Mouse (Mus musculus) E14TG2a.4 (cell line): ENCODE measurements at regions not wholly inside any gene's neighbourhood (a gene's known extent, or its start where the extent isn't known, plus 50 kb on each side); places are given as distances from the start of the nearest gene placed in this dataset.

Source experiments
- H3K27me3 ChIP-seq: 2 replicates; pipeline ENCODE4 v1.6.1; 2014; ENCODE audit warnings: low read length, control low read depth; ENCODE audit not compliant: insufficient read depth
- H3K36me3 ChIP-seq: 2 replicates; pipeline ENCODE4 v1.6.1; 2014; ENCODE audit warnings: low read length, control low read depth; ENCODE audit not compliant: insufficient read depth
- H3K4me1 ChIP-seq: replicated peaks from 2 replicates; pipeline ENCODE4 v1.6.1; 2014; ENCODE audit warnings: low read depth, low read length, control low read depth
- H3K4me3 ChIP-seq: replicated peaks from 2 replicates; pipeline ENCODE4 v1.5.1; 2014; ENCODE audit warnings: mild to moderate bottlenecking, low read length
- H3K9me3 ChIP-seq: 2 replicates; pipeline ENCODE4 v1.6.1; 2014; ENCODE audit warnings: low read length, control low read depth
- CTCF ChIP-seq: conservative IDR thresholded peaks from 2 replicates; pipeline ENCODE4 v1.5.1; 2014; ENCODE audit warnings: low read length
- NANOG ChIP-seq: IDR thresholded peaks from 2 replicates; pipeline ENCODE4 v1.6.1; 2014; ENCODE audit warnings: borderline replicate concordance, low read length, mixed read lengths
- POU5F1 ChIP-seq: IDR thresholded peaks from 2 replicates; pipeline ENCODE4 v1.6.1; 2014; ENCODE audit warnings: low read length, borderline replicate concordance

DNA sequence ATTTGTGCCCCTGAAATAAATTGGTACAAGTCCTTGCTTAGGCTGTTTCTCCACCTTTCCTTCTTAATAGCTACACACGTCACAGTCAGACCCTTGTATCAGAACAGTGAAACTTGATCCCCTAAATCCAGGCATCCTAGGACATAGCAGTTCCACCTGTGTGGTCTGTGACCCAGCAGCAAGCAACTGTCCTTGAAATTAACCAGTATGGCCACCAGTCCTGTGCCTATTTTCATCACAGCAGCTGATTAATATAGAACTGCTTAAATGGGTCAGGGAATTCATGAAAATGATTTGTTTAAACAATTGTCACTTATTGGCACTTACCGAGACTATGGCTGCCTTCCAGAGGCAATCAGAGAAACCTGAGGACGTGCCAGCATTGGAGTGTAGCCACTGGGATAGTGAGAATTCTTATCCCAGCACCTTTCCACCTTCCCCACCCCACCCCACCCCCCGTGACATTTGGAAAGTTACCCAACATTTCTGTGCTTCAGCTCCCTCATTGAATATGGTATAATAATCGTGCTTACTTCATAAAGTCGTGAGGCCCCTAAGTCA lies 135.4 kb upstream of the Cdkn2b start:
- Histone ChIP-seq H3K4me3 (no peak overlapping the region), H3K36me3 (no peaks in the 10 kb centered on the region), H3K27me3 (no peaks in the 10 kb centered on the region), H3K9me3 (peaks cover 28% of the 10 kb centered on the region), H3K4me1 (0 out of 2 replicates have a peak, but pooled peaks cover 5% of the 10 kb centered on the region)
- TF ChIP-seq NANOG (no peak), POU5F1 (no peak), CTCF (no peak)

DNA sequence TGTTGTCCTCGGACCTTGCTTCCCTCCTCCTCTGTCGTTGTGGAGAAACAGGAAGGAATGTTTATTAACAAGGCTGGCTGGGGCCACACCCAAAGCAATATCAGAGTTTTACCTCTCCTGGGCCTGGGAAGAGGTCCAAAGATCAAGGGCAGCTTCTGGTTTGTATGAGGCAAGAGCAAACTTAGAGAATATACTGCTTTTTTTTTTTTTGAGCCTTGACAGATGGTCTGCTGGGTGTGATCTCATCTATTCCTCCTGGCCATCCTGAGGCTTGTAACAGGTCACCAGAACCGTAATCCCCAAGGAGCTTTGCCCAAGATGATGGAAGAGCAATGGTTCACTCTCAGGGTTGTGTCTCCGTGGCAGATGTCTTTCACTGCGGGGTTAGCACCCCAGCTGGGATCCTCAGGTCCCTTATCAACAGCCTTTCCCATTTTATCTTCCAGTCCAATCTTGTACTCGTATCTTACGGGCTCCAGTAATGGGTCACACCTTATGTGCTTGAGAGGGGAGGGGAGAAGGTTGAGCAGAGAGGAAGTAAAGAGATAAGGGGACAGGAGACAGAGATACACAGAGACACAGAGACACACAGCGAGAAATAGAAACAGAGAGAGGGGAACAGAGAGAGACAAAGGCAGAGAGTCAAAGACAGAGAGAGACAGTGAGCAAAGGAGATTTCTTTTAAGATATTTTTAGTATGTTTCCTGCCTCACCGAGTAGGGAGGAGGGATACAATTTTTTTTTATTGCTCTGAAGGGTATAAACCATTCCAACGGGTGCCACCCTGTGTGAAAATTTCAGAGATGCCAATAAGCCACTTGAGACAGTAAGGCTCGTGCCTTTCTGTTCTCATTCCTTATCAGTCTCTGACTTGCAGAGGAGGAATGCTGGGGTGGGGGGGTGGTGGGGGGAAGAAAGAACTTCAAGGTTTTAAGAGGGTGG lies 134.6 kb upstream of the Cdkn2b start:
- Histone ChIP-seq H3K4me3 (no peak overlapping the region), H3K4me1 (0 out of 2 replicates have a peak, but pooled peaks cover 5% of the 10 kb centered on the region), H3K9me3 (peaks cover 28% of the 10 kb centered on the region), H3K27me3 (no peaks in the 10 kb centered on the region), H3K36me3 (no peaks in the 10 kb centered on the region)
- TF ChIP-seq NANOG = no peak
- no peak for TF ChIP-seq POU5F1
- no peak for TF ChIP-seq CTCF

DNA sequence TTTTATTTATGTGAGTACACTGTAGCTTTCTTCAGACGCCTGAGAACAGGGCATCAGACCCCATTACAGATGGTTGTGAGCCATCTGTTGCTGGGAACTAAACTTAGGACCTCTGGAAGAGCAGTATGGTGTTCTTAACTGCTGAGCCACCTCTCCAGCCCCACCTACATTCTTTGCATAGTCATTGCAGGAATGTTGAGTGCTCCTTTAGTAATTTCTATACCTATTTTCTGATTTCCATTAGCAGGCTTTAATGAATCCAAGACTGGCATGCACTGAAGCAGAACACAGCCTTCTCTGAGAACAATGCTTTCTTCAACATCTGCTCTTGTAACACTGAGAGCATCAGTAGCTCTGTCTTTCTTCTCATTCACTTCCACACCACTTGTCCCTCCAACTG lies 131.7 kb upstream of the Cdkn2b start:
- Histone ChIP-seq H3K36me3 (no peaks in the 10 kb centered on the region), H3K4me3 (no peak overlapping the region), H3K9me3 (peaks cover 28% of the 10 kb centered on the region), H3K27me3 (no peaks in the 10 kb centered on the region), H3K4me1 (0 out of 2 replicates have a peak, but pooled peaks cover 5% of the 10 kb centered on the region)
- no peak for TF ChIP-seq POU5F1
- peak; percentile 37; the same call in 1 of the 2 replicates for TF ChIP-seq NANOG

DNA sequence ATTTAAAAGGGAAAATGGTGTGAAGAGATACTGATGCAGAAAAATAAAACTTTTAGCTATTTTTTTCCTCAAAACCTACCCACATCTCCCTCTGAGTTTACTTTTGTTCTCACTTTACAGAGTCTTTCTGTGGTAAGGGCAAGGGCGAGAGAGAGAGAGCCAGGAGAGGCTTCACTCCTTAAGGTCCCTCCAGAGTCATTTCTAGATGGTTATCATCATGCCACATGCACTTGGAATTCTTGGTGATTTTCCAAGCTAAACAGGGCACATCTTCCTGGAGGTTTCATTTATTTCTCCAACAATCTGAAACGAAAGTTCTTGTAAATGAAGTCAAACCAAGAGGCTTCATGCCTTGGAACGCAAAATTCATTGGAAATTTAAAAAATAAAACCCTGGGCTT lies 130.0 kb upstream of the Cdkn2b start:
- Histone ChIP-seq H3K9me3 (peaks cover 28% of the 10 kb centered on the region), H3K27me3 (no peaks in the 10 kb centered on the region), H3K36me3 (no peaks in the 10 kb centered on the region), H3K4me3 (no peak overlapping the region), H3K4me1 (no peaks in the 10 kb centered on the region)
- TF ChIP-seq NANOG (no peak), CTCF (no peak), POU5F1 (no peak)

DNA sequence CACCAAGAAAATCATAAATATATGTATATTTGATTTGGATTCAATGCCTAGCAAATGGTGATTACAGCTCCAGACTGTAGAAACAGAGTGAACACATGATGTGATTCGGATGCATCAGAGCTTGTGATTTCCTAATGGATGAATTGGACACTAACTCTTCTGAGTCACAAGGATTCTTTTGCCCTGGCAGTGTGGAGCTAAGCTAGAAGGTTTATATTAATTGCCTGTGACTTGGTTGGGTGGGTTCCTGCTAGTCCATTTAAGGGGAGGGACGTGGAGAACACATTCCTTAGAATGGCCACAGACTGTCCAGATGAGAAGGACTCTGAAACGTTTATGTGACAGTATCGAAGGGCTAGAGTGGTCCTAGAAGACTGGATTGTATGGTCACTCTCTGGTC lies 129.5 kb upstream of the Cdkn2b start:
- peaks cover 26% of the 10 kb centered on the region for H3K9me3 ChIP-seq
- no peaks in the 10 kb centered on the region for H3K36me3 ChIP-seq
- no peaks in the 10 kb centered on the region for H3K4me1 ChIP-seq
- no peak overlapping the region for H3K4me3 ChIP-seq
- H3K27me3 ChIP-seq = no peaks in the 10 kb centered on the region
- TF ChIP-seq CTCF = no peak
- no peak for TF ChIP-seq POU5F1
- TF ChIP-seq NANOG = no peak

DNA sequence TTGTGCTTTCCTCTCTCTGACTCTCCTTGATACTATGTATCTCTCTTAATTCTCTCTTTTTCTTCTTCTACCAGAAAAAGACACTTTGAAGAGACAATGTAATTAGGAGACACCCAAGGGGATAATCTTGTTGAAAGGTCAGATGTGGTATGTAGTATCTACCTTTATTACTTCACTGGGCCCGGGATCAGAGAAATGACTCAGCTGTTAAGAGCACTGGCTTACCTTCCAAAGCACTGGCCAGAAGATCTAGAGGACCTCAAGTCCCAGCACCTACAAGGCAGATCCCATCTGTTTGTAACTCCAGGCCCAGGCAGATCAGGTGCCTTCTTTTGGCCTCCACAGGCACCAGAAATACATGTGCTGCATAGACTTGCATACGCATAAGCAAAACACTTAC lies 127.8 kb upstream of the Cdkn2b start:
- Histone ChIP-seq H3K27me3 (no peaks in the 10 kb centered on the region), H3K4me1 (no peaks in the 10 kb centered on the region), H3K9me3 (peaks cover 14% of the 10 kb centered on the region; the same call in 1 of the 2 replicates), H3K36me3 (no peaks in the 10 kb centered on the region), H3K4me3 (no peak overlapping the region)
- TF ChIP-seq NANOG (no peak), POU5F1 (no peak), CTCF (no peak)

DNA sequence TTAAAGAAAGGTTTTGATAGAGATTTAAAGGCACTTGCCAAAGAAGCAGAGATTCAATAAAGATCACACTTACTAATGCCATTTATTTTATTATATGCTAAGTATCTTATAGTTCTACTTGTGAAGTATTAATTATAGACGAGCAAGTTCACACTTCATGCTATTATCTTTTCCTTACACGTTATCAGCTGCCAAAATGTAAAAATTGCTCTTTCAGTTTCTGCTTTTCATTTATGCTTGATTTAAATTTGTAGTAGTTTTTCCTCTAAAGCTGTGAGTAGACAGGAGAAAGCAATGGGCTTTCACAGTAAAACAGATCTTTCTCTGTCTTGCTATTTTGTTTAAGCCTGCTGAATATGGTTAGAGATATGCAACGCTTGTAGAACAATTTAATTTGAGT lies 125.9 kb upstream of the Cdkn2b start:
- no peaks in the 10 kb centered on the region for H3K36me3 ChIP-seq
- no peaks in the 10 kb centered on the region for H3K9me3 ChIP-seq
- TF ChIP-seq CTCF = no peak
- no peak for TF ChIP-seq POU5F1
- TF ChIP-seq NANOG = no peak
- H3K27me3 ChIP-seq = no peaks in the 10 kb centered on the region
- H3K4me1 ChIP-seq = no peaks in the 10 kb centered on the region
- H3K4me3 ChIP-seq = no peak overlapping the region

DNA sequence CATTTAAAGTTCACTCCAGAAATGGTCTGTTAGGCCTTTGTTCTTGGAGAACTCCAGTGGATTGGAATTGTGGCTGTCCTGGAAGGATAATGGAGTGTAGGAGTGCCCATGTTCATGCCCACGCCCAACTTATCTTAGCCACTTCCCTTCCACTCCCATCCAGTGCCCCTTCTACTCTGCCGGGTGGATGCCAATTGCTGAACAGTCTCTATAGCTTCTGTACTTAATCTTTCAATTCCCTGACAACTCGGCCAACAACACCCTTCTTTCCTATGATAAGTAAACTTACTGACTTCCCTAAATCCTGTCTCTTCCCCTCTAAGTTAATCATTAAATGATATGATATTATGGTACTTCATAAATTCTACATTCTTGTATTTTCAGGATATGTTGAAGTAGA lies 123.3 kb upstream of the Cdkn2b start:
- Histone ChIP-seq H3K9me3 (no peaks in the 10 kb centered on the region), H3K36me3 (no peaks in the 10 kb centered on the region), H3K4me1 (no peaks in the 10 kb centered on the region), H3K4me3 (no peak overlapping the region), H3K27me3 (no peaks in the 10 kb centered on the region)
- TF ChIP-seq NANOG (no peak), POU5F1 (no peak), CTCF (no peak)
